Mouse (Mus musculus) brain, adult 10 weeks (tissue): ENCODE data around the gene Olfr1469. TPM values are rescaled to one million over a fixed set of nuclear protein-coding genes. Genes with fewer than 3 reads are reported as not detected.

Experiments
- polyA plus RNA-seq: library from polyadenylated mRNA; stranded (reverse); fragments of 350-450 nt; fragmentation: Illumina TruSeq; extraction: RNeasy Lipid Tissue Mini Kit (QIAGEN cat#74804); gene quantifications from one replicate; pipeline ENCODE4 v1.2.3, GENCODE M21; 2015; ENCODE audit warnings: low read depth, low replicate concordance

Gene Olfr1469
- polyA plus RNA-seq = not detected

DNA sequence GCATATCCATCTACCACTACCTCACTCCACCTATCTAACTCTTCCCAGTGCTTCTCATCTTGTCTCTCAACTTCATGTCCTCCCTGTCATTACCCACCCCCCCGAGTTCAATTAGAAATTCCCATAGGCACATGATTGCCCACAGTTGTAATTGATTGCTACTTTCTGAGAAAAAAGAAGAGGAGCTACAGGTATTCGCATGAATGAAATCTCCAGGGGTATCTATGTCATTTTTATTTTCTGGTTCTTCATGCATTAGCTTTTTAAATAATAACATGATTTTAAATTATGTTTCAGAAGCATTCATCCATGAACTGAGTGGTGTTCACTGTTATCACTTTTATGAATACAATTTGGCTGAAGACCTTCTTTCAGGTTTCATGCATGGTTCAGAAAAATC lies at the start of gene Olfr1469:
Gene Olfr1469, plus strand, starts transcription at position 301 of the 400 bp plus-strand sequence.

GRCm38 (mm10) chr19:13361936-13362335 lies 45.7 kb upstream of the Olfr1469 start, which contains the start of gene Olfr1467:
TSS of gene Olfr1467 (plus strand) at chr19:13362236.

DNA sequence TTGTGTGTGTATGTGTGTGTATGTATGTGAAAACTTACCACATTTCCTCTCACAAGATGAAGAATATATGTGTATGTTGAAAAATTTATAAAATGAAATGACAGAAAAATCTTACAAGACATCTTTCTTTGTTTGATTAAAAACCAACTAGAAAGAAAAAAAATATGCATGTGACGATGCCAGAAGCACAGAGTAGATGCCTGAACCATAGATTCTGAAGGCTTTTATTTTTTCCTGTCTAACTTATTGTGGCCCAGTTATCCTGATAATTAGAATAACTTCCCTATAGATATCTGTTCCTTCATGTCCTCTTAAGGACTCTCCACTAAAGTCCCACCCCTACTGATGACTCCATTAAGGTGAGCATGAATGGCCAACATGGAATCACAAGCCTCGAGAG lies 35.5 kb downstream of the Olfr1469 start, which contains the start of gene Olfr1471:
Gene Olfr1471, plus strand, starts transcription at position 301 of the 400 bp plus-strand sequence.

GRCm38 (mm10) chr19:13455986-13456385 lies 48.3 kb downstream of the Olfr1469 start, which contains the start of gene Olfr1472:
TSS of gene Olfr1472 (minus strand) at chr19:13456086.

Other genes starting within 250 kb of the Olfr1469 start
- gene Olfr1461, start 244.8 kb upstream of the Olfr1469 start, polyA plus RNA-seq = not detected
- gene Olfr1462, start 222.1 kb upstream of the Olfr1469 start, polyA plus RNA-seq = not detected
- gene Olfr1463, start 176.5 kb upstream of the Olfr1469 start, polyA plus RNA-seq = not detected
- gene Olfr1465, start 92.3 kb upstream of the Olfr1469 start, polyA plus RNA-seq = not detected
- not detected for gene Olfr1466, start 69.0 kb upstream of the Olfr1469 start, polyA plus RNA-seq
- not detected for gene Olfr1467, start 45.6 kb upstream of the Olfr1469 start, polyA plus RNA-seq
- not detected for gene Olfr1471, start 35.6 kb downstream of the Olfr1469 start, polyA plus RNA-seq
- not detected for gene Olfr1472, start 48.2 kb downstream of the Olfr1469 start, polyA plus RNA-seq
- gene Olfr1474, start 61.7 kb downstream of the Olfr1469 start, polyA plus RNA-seq = not detected
- gene Olfr1475, start 72.3 kb downstream of the Olfr1469 start, polyA plus RNA-seq = not detected
- not detected for gene Olfr1477, start 92.7 kb downstream of the Olfr1469 start, polyA plus RNA-seq
- not detected for gene Olfr1480, start 120.1 kb downstream of the Olfr1469 start, polyA plus RNA-seq
- not detected for gene Olfr1484, start 175.7 kb downstream of the Olfr1469 start, polyA plus RNA-seq
- not detected for gene Olfr1487, start 209.5 kb downstream of the Olfr1469 start, polyA plus RNA-seq
- not detected for gene Olfr1489, start 223.8 kb downstream of the Olfr1469 start, polyA plus RNA-seq
- gene Olfr1490, start 243.2 kb downstream of the Olfr1469 start, polyA plus RNA-seq = not detected